ENCODE assay signal across 9 mouse cellular contexts in the genomic region with DNA sequence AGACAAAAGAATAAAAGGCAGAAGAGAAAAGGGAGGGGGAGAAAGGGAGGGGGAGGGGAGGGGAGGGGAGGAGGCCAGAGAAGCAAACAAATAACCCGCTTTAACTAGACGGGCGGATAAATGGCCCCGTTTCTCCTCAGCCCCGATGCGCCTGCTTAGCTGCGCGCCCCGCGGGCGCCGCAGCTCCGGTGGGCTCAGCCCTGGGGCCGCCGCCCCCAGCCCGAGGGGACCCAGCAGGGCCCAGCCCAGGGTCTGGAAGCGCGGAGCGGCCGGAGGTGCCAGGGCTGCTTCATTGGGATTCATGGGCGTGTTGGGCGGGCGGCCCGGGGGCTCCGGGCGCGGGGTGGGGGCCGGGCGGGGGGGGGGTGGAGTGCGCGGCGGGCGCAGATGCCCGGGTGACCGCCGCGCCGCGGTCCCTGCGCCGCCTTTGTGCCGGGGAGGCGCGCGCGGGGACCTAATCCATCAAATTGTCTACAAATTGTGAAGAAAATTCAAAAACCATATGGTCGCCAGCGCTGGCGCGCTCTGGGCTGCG. TPM values are rescaled to one million over a fixed set of nuclear protein-coding genes. Genes with fewer than 3 reads are reported as not detected.
A peak's percentile ranks its signal among the peaks of the same experiment; 100 is the strongest.
DNase-seq lines count a peak whose midpoint lies in the region; ATAC-seq lines count a peak whose summit lies in the region.
"Had no signal": no experiment of that assay in that cellular context is flagged by ENCODE, and none has a peak within 500 bp of the region (broad histone marks: within the 10 kb centered on the region; RNA-seq: fewer than 3 reads in every experiment).

No protein-coding gene starts in this region.

- H3K27me3 ChIP-seq in intestine, embryonic 14.5 days (replicated peaks; ENCODE audit: control insufficient read depth, insufficient read depth, low read length): peaks cover 100% of the 10 kb centered on the region
- H3K27me3 ChIP-seq in intestine, embryonic 16.5 days (replicated peaks; ENCODE audit: control insufficient read depth, insufficient read depth, low read length): peaks cover 92% of the 10 kb centered on the region
- peaks cover 100% of the 10 kb centered on the region for H3K27me3 ChIP-seq in embryonic facial prominence, embryonic 10.5 days (replicated peaks; ENCODE audit: low read depth, poor library complexity, severe bottlenecking)
- H3K27me3 ChIP-seq in hindbrain, embryonic 13.5 days: peaks cover 87% of the 10 kb centered on the region
- peaks cover 82% of the 10 kb centered on the region for H3K27me3 ChIP-seq in midbrain, embryonic 15.5 days (replicated peaks)

- no peak overlapping the region; the same call in 1 of the 2 replicates for H3K4me2 ChIP-seq in intestine, embryonic 14.5 days (ENCODE audit: low read length)
- H3K4me2 ChIP-seq in intestine, embryonic 16.5 days (ENCODE audit: low read depth, low read length): no peak overlapping the region
- H3K4me2 ChIP-seq in hindbrain, embryonic 13.5 days: peak overlapping the region; percentile 64
- H3K4me2 ChIP-seq in midbrain, embryonic 15.5 days: peak overlapping the region; percentile 29

- H3K4me1 ChIP-seq in intestine, embryonic 14.5 days (replicated peaks; ENCODE audit: control insufficient read depth, insufficient read depth, low read length): 0 out of 2 replicates have a peak, but pooled peaks cover 6% of the 10 kb centered on the region
- peaks cover 20% of the 10 kb centered on the region for H3K4me1 ChIP-seq in intestine, embryonic 16.5 days (ENCODE audit: control insufficient read depth, insufficient read depth, low read length)
- H3K4me1 ChIP-seq in embryonic facial prominence, embryonic 10.5 days: peaks cover 35% of the 10 kb centered on the region
- H3K4me1 ChIP-seq in hindbrain, embryonic 13.5 days (replicated peaks): peaks cover 59% of the 10 kb centered on the region
- peaks cover 26% of the 10 kb centered on the region for H3K4me1 ChIP-seq in midbrain, embryonic 15.5 days

- WGBS in intestine, embryonic 14.5 days: 1% methylated on average over 43 of the region's 51 CpGs
- WGBS in intestine, embryonic 16.5 days: 2% methylated on average over 41 of the region's 51 CpGs
- WGBS in embryonic facial prominence, embryonic 10.5 days: 1% methylated on average over 51 of the region's 51 CpGs
- WGBS in hindbrain, embryonic 13.5 days: 3% methylated on average over 46 of the region's 51 CpGs
- under 1% methylated on average over 38 of the region's 51 CpGs for WGBS in midbrain, embryonic 15.5 days

- ATAC-seq in intestine, embryonic 14.5 days (replicated peaks; ENCODE audit: low FRiP score, low TSS enrichment, low read depth): no peak
- ATAC-seq in intestine, embryonic 16.5 days: no peak
- peak; percentile 41 for ATAC-seq in hindbrain, embryonic 13.5 days (ENCODE audit: low FRiP score)
- no peak for ATAC-seq in midbrain, embryonic 15.5 days (replicated peaks)
- ATAC-seq in megakaryocyte progenitor cell, adult 5-6 weeks (replicated peaks; ENCODE audit: poor library complexity): no peak

- no peaks in the 10 kb centered on the region for H3K9me3 ChIP-seq in intestine, embryonic 14.5 days (ENCODE audit: control insufficient read depth, low read length)
- no peaks in the 10 kb centered on the region for H3K9me3 ChIP-seq in intestine, embryonic 16.5 days (ENCODE audit: control insufficient read depth, low read length)
- no peaks in the 10 kb centered on the region for H3K9me3 ChIP-seq in embryonic facial prominence, embryonic 10.5 days
- H3K9me3 ChIP-seq in hindbrain, embryonic 13.5 days: no peaks in the 10 kb centered on the region
- no peaks in the 10 kb centered on the region for H3K9me3 ChIP-seq in midbrain, embryonic 15.5 days

- no peak overlapping the region for H3K9ac ChIP-seq in intestine, embryonic 14.5 days (ENCODE audit: low read length)
- no peak overlapping the region for H3K9ac ChIP-seq in intestine, embryonic 16.5 days (ENCODE audit: low read depth, low read length)
- H3K9ac ChIP-seq in hindbrain, embryonic 13.5 days: peak overlapping the region; percentile 87
- H3K9ac ChIP-seq in midbrain, embryonic 15.5 days: no peak overlapping the region

- no peak overlapping the region for H3K4me3 ChIP-seq in intestine, embryonic 14.5 days (ENCODE audit: low read depth, low read length)
- no peak overlapping the region for H3K4me3 ChIP-seq in intestine, embryonic 16.5 days (ENCODE audit: low read length)
- H3K4me3 ChIP-seq in embryonic facial prominence, embryonic 10.5 days: peak overlapping the region; percentile 43
- peak overlapping the region; percentile 57 for H3K4me3 ChIP-seq in hindbrain, embryonic 13.5 days
- peak overlapping the region; percentile 8; the same call in 1 of the 2 replicates for H3K4me3 ChIP-seq in midbrain, embryonic 15.5 days

- no peaks in the 10 kb centered on the region for H3K36me3 ChIP-seq in intestine, embryonic 14.5 days (ENCODE audit: control insufficient read depth, insufficient read depth, low read length)
- no peaks in the 10 kb centered on the region for H3K36me3 ChIP-seq in intestine, embryonic 16.5 days (ENCODE audit: control insufficient read depth, insufficient read depth, low read length)
- no peaks in the 10 kb centered on the region for H3K36me3 ChIP-seq in embryonic facial prominence, embryonic 10.5 days (replicated peaks)
- H3K36me3 ChIP-seq in hindbrain, embryonic 13.5 days: no peaks in the 10 kb centered on the region
- no peaks in the 10 kb centered on the region for H3K36me3 ChIP-seq in midbrain, embryonic 15.5 days (replicated peaks)

- DNase-seq in intestine, embryonic 14.5 days (ENCODE audit: low spot score): peak; percentile 51
- DNase-seq in embryonic facial prominence, embryonic 10.5 days (ENCODE audit: low spot score): no peak
- no peak for DNase-seq in thymus, postnatal 36 days
- DNase-seq in gastrocnemius, adult 18-20 months (ENCODE audit: low spot score): no peak
- DNase-seq: heart, adult 11 months had no signal

- H3K27ac ChIP-seq in intestine, embryonic 14.5 days (ENCODE audit: low read depth): no peak overlapping the region
- H3K27ac ChIP-seq in intestine, embryonic 16.5 days (ENCODE audit: low read length): no peak overlapping the region
- 0 out of 2 replicates have a peak overlapping the region, but pooled peaks have one; percentile 30 for H3K27ac ChIP-seq in embryonic facial prominence, embryonic 10.5 days (replicated peaks)
- H3K27ac ChIP-seq in hindbrain, embryonic 13.5 days: peak overlapping the region; percentile 97
- no peak overlapping the region for H3K27ac ChIP-seq in midbrain, embryonic 15.5 days

RNA-seq across cellular contexts. Expression of gene Lbx1, which starts 4.7 kb away (rescaled TPM):
- polyA plus RNA-seq in intestine, embryonic 14.5 days (2014; fragmentation: Nextera tagmentation; extraction: Ambion mirVana): not detected in 2 replicates
- not detected in 2 replicates for polyA plus RNA-seq in intestine, embryonic 16.5 days (2015; fragmentation: Nextera tagmentation; extraction: Ambion mirVana)
- 0.22 and 0.40 TPM in 2 replicates for polyA plus RNA-seq in embryonic facial prominence, embryonic 10.5 days (2016; fragmentation: Nextera tagmentation; extraction: Ambion mirVana)
- polyA plus RNA-seq in hindbrain, embryonic 13.5 days (2015; fragmentation: Nextera tagmentation; extraction: Ambion mirVana): 9.5 and 11.8 TPM in 2 replicates
- polyA plus RNA-seq in midbrain, embryonic 15.5 days (2015; fragmentation: Nextera tagmentation; extraction: Ambion mirVana): 0.06 and 0.09 TPM in 2 replicates
- not detected in 2 replicates for total RNA-seq in megakaryocyte progenitor cell, adult 5-6 weeks (2015)
- total RNA-seq in megakaryocyte progenitor cell, adult 5-6 weeks (2017): not detected in 2 replicates
- total RNA-seq in gastrocnemius, adult 18-20 months (2021): 10 to 100 TPM; 62.4 to 63.1 TPM

Comparison
In these comparisons a context has a peak if more than half of its experiments do, and no peak if none do; other contexts are left out.
1. H3K27ac ChIP-seq: peak in embryonic facial prominence, embryonic 10.5 days (single experiment) and hindbrain, embryonic 13.5 days (single experiment); none in intestine, embryonic 14.5 days (single experiment), intestine, embryonic 16.5 days (single experiment) and midbrain, embryonic 15.5 days (single experiment).
2. H3K4me2 ChIP-seq: peak in hindbrain, embryonic 13.5 days (single experiment) and midbrain, embryonic 15.5 days (single experiment); none in intestine, embryonic 14.5 days (single experiment) and intestine, embryonic 16.5 days (single experiment).
3. H3K4me3 ChIP-seq: peak in embryonic facial prominence, embryonic 10.5 days (single experiment), hindbrain, embryonic 13.5 days (single experiment) and midbrain, embryonic 15.5 days (single experiment); none in intestine, embryonic 14.5 days (single experiment) and intestine, embryonic 16.5 days (single experiment).